Comparison of ENCODE assay signal across 8 mouse cellular contexts in genomic region chr2:130166311-130167214, GRCm38 (mm10). TPM values are rescaled to one million over a fixed set of nuclear protein-coding genes. Genes with fewer than 3 reads are reported as not detected.
DNase-seq lines count a peak whose midpoint lies in the region; ATAC-seq and TF ChIP-seq lines count a peak whose summit lies in the region.

No protein-coding gene starts in this region.

- H3K27me3 ChIP-seq in G1E (ENCODE audit: insufficient read depth, low read length) (no peaks in the 10 kb centered on the region), myocyte (ENCODE audit: control insufficient read depth, insufficient read depth, insufficient read length) (no peaks in the 10 kb centered on the region)
- no peaks in the 10 kb centered on the region for H3K27me3 ChIP-seq in hindbrain, embryonic 15.5 days

- H3K4me3 ChIP-seq in G1E (ENCODE audit: low read depth, low read length): no peak overlapping the region
- no peak overlapping the region for H3K4me3 ChIP-seq in hindbrain, embryonic 15.5 days
- H3K4me3 ChIP-seq in myocyte: no peak overlapping the region

- no peak for ATAC-seq in G1E (ENCODE audit: extremely low read depth, insufficient number of reproducible peaks, low FRiP score, poor library complexity, severe bottlenecking)
- ATAC-seq in common myeloid progenitor, adult 5-6 weeks (replicated peaks; ENCODE audit: low read depth, poor library complexity, severe bottlenecking): peak; percentile 54
- peak; percentile 70 for ATAC-seq in hindbrain, embryonic 15.5 days (ENCODE audit: low FRiP score, low read depth)

- DNase-seq in A20 (ENCODE audit: low read depth, low spot score): peak; percentile 26
- peak; percentile 18 for DNase-seq in G1E (ENCODE audit: low spot score)
- DNase-seq in left cerebral cortex, adult 11 months (ENCODE audit: low spot score): peak; percentile 31
- no peak for DNase-seq in adrenal gland, postnatal 36 days
- no peak for DNase-seq in adrenal gland, adult 2 months

- 48% methylated on average over 9 of the region's 9 CpGs for WGBS in hindbrain, embryonic 15.5 days

- no peak overlapping the region for H3K9ac ChIP-seq in hindbrain, embryonic 15.5 days

- no peaks in the 10 kb centered on the region for H3K4me1 ChIP-seq in G1E (ENCODE audit: insufficient read depth, low read depth, low read length)
- H3K4me1 ChIP-seq in hindbrain, embryonic 15.5 days (replicated peaks): 0 out of 2 replicates have a peak, but pooled peaks cover 6% of the 10 kb centered on the region

- no peak overlapping the region for H3K4me2 ChIP-seq in hindbrain, embryonic 15.5 days
- H3K4me2 ChIP-seq in myocyte (ENCODE audit: low read depth): no peak overlapping the region

- TF ChIP-seq CTCF in G1E (IDR thresholded peaks at IDR 0.05; ENCODE audit: low read depth, low read length): no peak

- H3K9me3 ChIP-seq in G1E (replicated peaks): no peaks in the 10 kb centered on the region
- no peaks in the 10 kb centered on the region for H3K9me3 ChIP-seq in hindbrain, embryonic 15.5 days

- H3ac ChIP-seq in myocyte (ENCODE audit: control insufficient read depth, insufficient read length): no peak overlapping the region

- H3K79me2 ChIP-seq in myocyte (ENCODE audit: control insufficient read depth, insufficient read depth): no peaks in the 10 kb centered on the region

- H3K27ac ChIP-seq in hindbrain, embryonic 15.5 days (replicated peaks): peak overlapping the region; percentile 33; the same call in 1 of the 2 replicates

- H3K36me3 ChIP-seq in G1E (replicated peaks): peaks cover 55% of the 10 kb centered on the region
- H3K36me3 ChIP-seq in hindbrain, embryonic 15.5 days: peaks cover 24% of the 10 kb centered on the region
- H3K36me3 ChIP-seq in myocyte (ENCODE audit: control insufficient read depth, insufficient read depth): peaks cover 27% of the 10 kb centered on the region

- no peak for TF ChIP-seq POLR2A in myocyte (IDR thresholded peaks at IDR 0.05; ENCODE audit: insufficient read length, low read depth)

TF ChIP-seq in myocyte, 11 proteins besides CTCF, POLR2A, EP300 and RAD21:
- TF ChIP-seq REST (IDR thresholded peaks at IDR 0.05; ENCODE audit: insufficient read depth, insufficient read length): no peak
- TF ChIP-seq POLR2AphosphoS2 (IDR thresholded peaks at IDR 0.05; ENCODE audit: insufficient read length, low read depth): peak; percentile 24
- no peak for TF ChIP-seq MYOG (IDR thresholded peaks at IDR 0.05; ENCODE audit: control insufficient read depth in 1 of 3, insufficient read depth in 1 of 3, insufficient read length in 2 of 3, low read depth in 2 of 3)

RNA-seq across cellular contexts. Expression of gene Snrpb, which starts 12.6 kb away (rescaled TPM):
- total RNA-seq in G1E (2014; fragmentation: Nextera tagmentation): 112 and 115 TPM in 2 replicates
- 252 and 274 TPM in 2 replicates for total RNA-seq in G1E (2017)
- 650 and 707 TPM in 2 replicates for polyA plus RNA-seq in G1E (2012)
- 206 and 212 TPM in 2 replicates for total RNA-seq in common myeloid progenitor, adult 5-6 weeks (2017)
- polyA plus RNA-seq in hindbrain, embryonic 15.5 days (2015; fragmentation: Nextera tagmentation; extraction: Ambion mirVana): 326 and 337 TPM in 2 replicates
- 526 TPM for polyA plus RNA-seq in myocyte (2012; fragmentation: generic; extraction: Trizol)
- 100 to 1,000 TPM; 184 to 187 TPM for total RNA-seq in adrenal gland, postnatal 36 days (2021)
- 100 to 1,000 TPM; 112 to 187 TPM for total RNA-seq in adrenal gland, adult 2 months (2021)
- polyA plus RNA-seq in adrenal gland, adult 2 months (2012; rRNA removed): 350 and 452 TPM in 2 replicates

RNA-seq across cellular contexts. Expression of gene Tmc2, which starts 28.4 kb away (rescaled TPM):
- total RNA-seq in G1E (2014; fragmentation: Nextera tagmentation): not detected in 2 replicates
- total RNA-seq in G1E (2017): 0.05 and 0.06 TPM in 2 replicates
- polyA plus RNA-seq in G1E (2012): not detected in 2 replicates
- total RNA-seq in common myeloid progenitor, adult 5-6 weeks (2017): not detected in 2 replicates
- polyA plus RNA-seq in hindbrain, embryonic 15.5 days (2015; fragmentation: Nextera tagmentation; extraction: Ambion mirVana): not detected in 2 replicates
- not detected for polyA plus RNA-seq in myocyte (2012; fragmentation: generic; extraction: Trizol)
- total RNA-seq in adrenal gland, postnatal 36 days (2021): not detected
- total RNA-seq in adrenal gland, adult 2 months (2021): not detected
- polyA plus RNA-seq in adrenal gland, adult 2 months (2012; rRNA removed): not detected in 2 replicates

RNA-seq across cellular contexts. Expression of gene Tgm6, which starts 54.3 kb away (rescaled TPM):
- not detected in 2 replicates for total RNA-seq in G1E (2014; fragmentation: Nextera tagmentation)
- 0.05 TPM in 1 of 2 replicates, not detected in the other for total RNA-seq in G1E (2017)
- not detected in 2 replicates for polyA plus RNA-seq in G1E (2012)
- not detected in 2 replicates for total RNA-seq in common myeloid progenitor, adult 5-6 weeks (2017)
- polyA plus RNA-seq in hindbrain, embryonic 15.5 days (2015; fragmentation: Nextera tagmentation; extraction: Ambion mirVana): 0.59 TPM in 1 of 2 replicates, not detected in the other
- polyA plus RNA-seq in myocyte (2012; fragmentation: generic; extraction: Trizol): not detected
- total RNA-seq in adrenal gland, postnatal 36 days (2021): not detected
- total RNA-seq in adrenal gland, adult 2 months (2021): not detected
- polyA plus RNA-seq in adrenal gland, adult 2 months (2012; rRNA removed): not detected in 2 replicates

Comparison
In these comparisons a context has a peak if more than half of its experiments do, and no peak if none do; other contexts are left out.
1. DNase-seq: peak in A20 (single experiment), G1E (single experiment) and left cerebral cortex, adult 11 months (single experiment); none in adrenal gland, postnatal 36 days (0 of 2) and adrenal gland, adult 2 months (single experiment).